Mouse (Mus musculus) liver, embryonic 14.5 days (tissue): ENCODE results near the gene Gm20521. TPM values are rescaled to one million over a fixed set of nuclear protein-coding genes. Genes with fewer than 3 reads are reported as not detected.

Source experiments
- ATAC-seq: fragments of 200-750 bp; cut with Nextera tagmentation; 2 replicates; pipeline ENCODE4 v1.8.0; 2017; ENCODE audit warnings: moderate number of reproducible peaks, mild to moderate bottlenecking, moderate library complexity; ENCODE audit not compliant: insufficient read depth
- DNase-seq, 3 experiments: peaks; one replicate each; pipeline ENCODE4 v3.0.0-alpha.2; 2012 to 2013; ENCODE audit warnings: low read depth in 3 of 3, low spot score in 3 of 3
- H3K27ac ChIP-seq: fragments of 300-500 bp; sonication (generic); 2 replicates; pipeline ENCODE4 v1.5.1; 2014; ENCODE audit warnings: moderate library complexity, mild to moderate bottlenecking, control low read depth, inconsistent platforms
- H3K27me3 ChIP-seq: fragments of 300-500 bp; sonication (generic); 2 replicates; pipeline ENCODE4 v1.6.1; 2014; ENCODE audit warnings: mild to moderate bottlenecking, low read length, moderate library complexity; ENCODE audit not compliant: control insufficient read depth, insufficient read depth
- H3K36me3 ChIP-seq: fragments of 300-500 bp; sonication (generic); replicated peaks from 2 replicates; pipeline ENCODE4 v1.6.1; 2014; ENCODE audit warnings: low read depth; ENCODE audit not compliant: control insufficient read depth, insufficient read depth
- H3K4me1 ChIP-seq, 2 experiments: fragments of 200-500 bp in 1 of 2; fragments of 300-500 bp in 1 of 2; sonication (generic) in 1 of 2; replicated peaks; 2 replicates each; pipeline ENCODE4 v1.6.1; 2012 to 2014; ENCODE audit warnings: antibody characterized with exemption in 1 of 2, inconsistent platforms in 1 of 2, low read length in 1 of 2; ENCODE audit not compliant: control insufficient read depth in 2 of 2, insufficient read depth in 2 of 2
- H3K4me2 ChIP-seq: fragments of 300-500 bp; sonication (generic); 2 replicates; pipeline ENCODE4 v1.6.1; 2014; ENCODE audit warnings: low read depth, mild to moderate bottlenecking, control low read depth, moderate library complexity
- H3K4me3 ChIP-seq, 2 experiments: fragments of 200-500 bp in 1 of 2; fragments of 300-500 bp in 1 of 2; sonication (generic) in 1 of 2; 2 replicates each; pipeline ENCODE4 v1.5.1; 2012 to 2014; ENCODE audit warnings: low read depth in 2 of 2, low read length in 2 of 2, mild to moderate bottlenecking in 2 of 2, control low read depth in 1 of 2, inconsistent platforms in 1 of 2, moderate library complexity in 1 of 2; ENCODE audit not compliant: insufficient read depth in 1 of 2
- H3K9ac ChIP-seq: fragments of 300-500 bp; sonication (generic); replicated peaks from 2 replicates; pipeline ENCODE4 v1.6.1; 2014; ENCODE audit warnings: mild to moderate bottlenecking, control low read depth, moderate library complexity
- H3K9me3 ChIP-seq: fragments of 300-500 bp; sonication (generic); 2 replicates; pipeline ENCODE4 v1.6.1; 2016; ENCODE audit warnings: low read length, mixed read lengths; ENCODE audit not compliant: control insufficient read depth
- CTCF ChIP-seq: IDR thresholded peaks from 2 replicates; pipeline ENCODE4 v1.5.1; 2016; ENCODE audit warnings: antibody characterized with exemption, low read depth, control low read depth
- EP300 ChIP-seq: IDR thresholded peaks from 2 replicates; pipeline ENCODE4 v1.6.1; 2016; ENCODE audit warnings: antibody characterized with exemption, low read depth
- WGBS: fragments of 180-500 bp; shearing (Covaris S2); extraction: QIAGEN DNeasy Blood & Tissue Kit; methylation state at CpG from one replicate; pipeline ENCODE4 v1.1.7; 2014; ENCODE audit not compliant: insufficient replicate concordance; 5-methylcytosine and 5-hydroxymethylcytosine counted together
- polyA plus RNA-seq, 2 experiments: library from polyadenylated mRNA; depleted of rRNA in 1 of 2; stranded (reverse) in 1 of 2; unstranded in 1 of 2; fragments of >200 nt; fragmentation: Nextera tagmentation in 1 of 2; extraction: Ambion mirVana in 1 of 2; gene quantifications; 2 replicates each; pipeline versions ENCODE4 v1.2.1 to v1.2.3; 2012 to 2014

Gene Gm20521
- polyA plus RNA-seq, 2 experiments = 0.06 TPM; not detected in 1

DNA sequence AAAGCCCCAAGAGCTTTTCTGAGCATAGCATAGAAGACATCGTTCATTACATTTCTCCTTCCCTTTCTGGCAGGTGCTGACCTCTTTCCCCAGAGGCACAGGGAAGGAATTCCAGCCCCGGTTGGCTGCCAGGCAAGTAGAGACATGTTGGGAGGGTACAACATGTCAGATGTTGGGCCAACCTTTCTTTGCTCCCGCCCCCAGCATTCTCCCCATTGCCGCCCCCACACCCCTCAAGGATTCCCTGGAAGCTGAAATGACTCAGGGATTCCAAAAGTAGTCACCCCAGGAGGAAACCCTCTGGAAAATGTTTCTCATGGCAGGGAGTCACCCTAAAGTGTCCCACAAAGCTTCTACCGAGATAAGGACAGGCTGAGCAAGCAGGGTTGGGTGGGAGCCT lies 46.6 kb downstream of the Gm20521 start:
- Histone ChIP-seq H3K9ac (no peak overlapping the region), H3K36me3 (no peaks in the 10 kb centered on the region), H3K9me3 (no peaks in the 10 kb centered on the region), H3K27me3 (peaks cover 42% of the 10 kb centered on the region), H3K27ac (no peak overlapping the region), H3K4me3 (no peak overlapping the region), H3K4me1 (peaks cover 3 to 5% of the 10 kb centered on the region in 2 experiments), H3K4me2 (no peak overlapping the region)
- ATAC-seq (no peak), DNase-seq (no peak)
- WGBS = 53% methylated on average over 5 of the region's 5 CpGs
- TF ChIP-seq EP300 (no peak), CTCF (no peak)

- no peaks in the 10 kb centered on the region for H3K9me3 ChIP-seq
- H3K4me3 ChIP-seq = no peak overlapping the region
- ATAC-seq (no peak), DNase-seq (no peak)
- no peaks in the 10 kb centered on the region for H3K4me1 ChIP-seq
- no peak for TF ChIP-seq EP300
- no peak for TF ChIP-seq CTCF
- peaks cover 36% of the 10 kb centered on the region for H3K27me3 ChIP-seq
- H3K9ac ChIP-seq = no peak overlapping the region
- no peak overlapping the region for H3K4me2 ChIP-seq
- no peaks in the 10 kb centered on the region for H3K36me3 ChIP-seq
- 20% methylated on average over 2 of the region's 2 CpGs for whole genome bisulfite sequencing
- H3K27ac ChIP-seq = no peak overlapping the region
Measured at GRCm38 (mm10) chr14:54930431-54930830, 47.2 kb downstream of the Gm20521 start.

GRCm38 (mm10) chr14:54932645-54933150 lies 49.5 kb downstream of the Gm20521 start, which contains the start of gene Il25:
Gene Il25 (plus strand): TSS chr14:54932695.
- TF ChIP-seq EP300 = no peak
- TF ChIP-seq CTCF = no peak

DNA sequence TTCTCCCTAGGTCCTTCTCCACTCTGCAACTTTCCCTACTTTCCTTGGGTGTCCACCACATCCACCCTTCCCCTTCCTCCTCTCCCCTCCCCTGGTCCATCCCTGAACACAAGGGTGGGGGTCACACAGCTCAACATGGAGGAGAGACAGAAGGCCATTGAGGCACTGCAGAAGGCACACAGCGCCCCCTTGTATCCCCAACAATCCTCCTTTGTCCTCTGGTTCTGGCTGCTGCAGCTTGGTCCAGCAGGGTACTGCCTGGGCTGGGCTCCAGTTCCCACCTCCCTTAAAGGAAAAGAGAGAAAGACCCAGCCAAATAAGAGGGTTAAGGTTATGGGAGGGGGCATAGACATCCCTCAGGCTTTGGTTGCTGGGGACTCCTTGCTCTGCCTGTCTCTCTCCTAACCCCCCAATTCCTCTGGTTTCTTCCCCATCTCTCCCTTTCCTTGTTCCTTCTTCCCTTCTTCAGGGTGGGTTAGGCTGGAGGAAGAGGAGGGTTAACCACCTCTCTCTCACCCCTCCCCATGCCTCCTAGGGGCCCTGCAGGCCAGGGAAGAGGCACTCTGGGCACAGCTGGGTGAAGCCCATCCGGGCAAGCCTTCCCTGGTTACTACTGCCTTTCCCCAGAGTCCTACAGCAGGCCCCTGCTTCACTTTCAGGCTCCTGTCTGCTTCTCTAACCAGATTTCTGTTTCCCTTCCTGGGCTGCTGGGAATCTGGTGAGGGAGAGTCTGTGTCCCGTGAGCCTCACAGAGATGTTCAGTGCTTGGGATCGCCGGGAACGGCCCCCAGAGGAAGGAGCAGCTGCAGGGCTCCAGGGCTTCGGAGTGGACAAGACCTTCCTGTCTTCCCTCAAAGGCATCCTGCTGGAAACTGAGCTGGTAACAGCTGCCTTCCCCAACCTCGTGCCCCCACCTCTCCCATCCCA lies 52.9 kb downstream of the Gm20521 start, which contains the start of gene Cmtm5:
Gene Cmtm5, plus strand, starts transcription at position 358 of the 927 bp plus-strand sequence.
- Histone ChIP-seq H3K9ac (no peak within 1 kb of the TSS), H3K4me1 (no peaks in the 10 kb centered on the region), H3K27ac (no peak within 1 kb of the TSS), H3K27me3 (no peaks in the 10 kb centered on the region), H3K4me2 (no peak within 1 kb of the TSS), H3K36me3 (no peaks in the 10 kb centered on the region), H3K9me3 (no peaks in the 10 kb centered on the region), H3K4me3 (no peak within 1 kb of the TSS)
- 21% methylated on average over 8 of the region's 8 CpGs for WGBS
- no peak for DNase-seq
- ATAC-seq = no peak
- TF ChIP-seq EP300 = no peak
- TF ChIP-seq CTCF = no peak

More at GRCm38 (mm10) chr14:54932645-54933150, 49.5 kb downstream of the Gm20521 start, which contains the start of gene Il25:
- no peak within 1 kb of the TSS for H3K9ac ChIP-seq
- no peaks in the 10 kb centered on the region for H3K9me3 ChIP-seq
- H3K27ac ChIP-seq = no peak within 1 kb of the TSS
- DNase-seq = no peak
- no peaks in the 10 kb centered on the region for H3K36me3 ChIP-seq
- H3K4me3 ChIP-seq = no peak within 1 kb of the TSS
- no peak within 1 kb of the TSS for H3K4me2 ChIP-seq
- H3K4me1 ChIP-seq = no peaks in the 10 kb centered on the region
- no peak for ATAC-seq
- WGBS = 48% methylated on average over 6 of the region's 6 CpGs
- peaks cover 13% of the 10 kb centered on the region for H3K27me3 ChIP-seq

GRCm38 (mm10) chr14:54936831-54937160 lies 53.6 kb downstream of the Gm20521 start:
- no peak for DNase-seq
- Histone ChIP-seq H3K4me2 (no peak overlapping the region), H3K9me3 (no peaks in the 10 kb centered on the region), H3K4me3 (no peak overlapping the region), H3K27me3 (no peaks in the 10 kb centered on the region), H3K4me1 (no peaks in the 10 kb centered on the region), H3K9ac (no peak overlapping the region), H3K27ac (no peak overlapping the region), H3K36me3 (no peaks in the 10 kb centered on the region)
- whole genome bisulfite sequencing = 15% methylated on average over 6 of the region's 6 CpGs
- TF ChIP-seq CTCF (no peak), EP300 (no peak)
- no peak for ATAC-seq
